Mouse (Mus musculus) embryonic facial prominence, embryonic 15.5 days (tissue): ENCODE measurements around the gene Plau. TPM values are rescaled to one million over a fixed set of nuclear protein-coding genes. Genes with fewer than 3 reads are reported as not detected.

Experiments used
- ATAC-seq: fragments of 200-750 bp; cut with Nextera tagmentation; 2 replicates; pipeline ENCODE4 v1.8.0; 2017; ENCODE audit warnings: low read depth, moderate TSS enrichment; ENCODE audit not compliant: insufficient number of reproducible peaks, low FRiP score, low TSS enrichment
- H3K27ac ChIP-seq: fragments of 300-500 bp; sonication (generic); replicated peaks from 2 replicates; pipeline ENCODE4 v1.5.1; 2015; ENCODE audit warnings: mild to moderate bottlenecking, inconsistent platforms
- H3K27me3 ChIP-seq: fragments of 300-500 bp; sonication (generic); 2 replicates; pipeline ENCODE4 v1.6.1; 2015; ENCODE audit warnings: inconsistent platforms
- H3K36me3 ChIP-seq: fragments of 300-500 bp; sonication (generic); 2 replicates; pipeline ENCODE4 v1.6.1; 2015; ENCODE audit warnings: mild to moderate bottlenecking, inconsistent platforms
- H3K4me1 ChIP-seq: fragments of 300-500 bp; sonication (generic); 2 replicates; pipeline ENCODE4 v1.6.1; 2015; ENCODE audit warnings: inconsistent platforms
- H3K4me2 ChIP-seq: fragments of 300-500 bp; sonication (generic); replicated peaks from 2 replicates; pipeline ENCODE4 v1.6.1; 2015; ENCODE audit warnings: mild to moderate bottlenecking, inconsistent platforms
- H3K4me3 ChIP-seq: fragments of 300-500 bp; sonication (generic); replicated peaks from 2 replicates; pipeline ENCODE4 v1.5.1; 2015; ENCODE audit warnings: mild to moderate bottlenecking, inconsistent platforms
- H3K9ac ChIP-seq: fragments of 300-500 bp; sonication (generic); 2 replicates; pipeline ENCODE4 v1.6.1; 2015; ENCODE audit warnings: inconsistent platforms
- H3K9me3 ChIP-seq: fragments of 300-500 bp; sonication (generic); replicated peaks from 2 replicates; pipeline ENCODE4 v1.6.1; 2016; ENCODE audit warnings: inconsistent platforms
- WGBS: fragments of 180-500 bp; shearing (Covaris S2); methylation state at CpG from one replicate; pipeline ENCODE4 v1.1.7; 2015; 5-methylcytosine and 5-hydroxymethylcytosine counted together
- polyA plus RNA-seq: library from polyadenylated mRNA; unstranded; fragments of >200 nt; fragmentation: Nextera tagmentation; extraction: Ambion mirVana; gene quantifications from 2 replicates; pipeline ENCODE4 v1.2.1, GENCODE M21; 2015

The Plau gene
- polyA plus RNA-seq, 1 experiment from 2014 or later = 4.5 TPM

DNA sequence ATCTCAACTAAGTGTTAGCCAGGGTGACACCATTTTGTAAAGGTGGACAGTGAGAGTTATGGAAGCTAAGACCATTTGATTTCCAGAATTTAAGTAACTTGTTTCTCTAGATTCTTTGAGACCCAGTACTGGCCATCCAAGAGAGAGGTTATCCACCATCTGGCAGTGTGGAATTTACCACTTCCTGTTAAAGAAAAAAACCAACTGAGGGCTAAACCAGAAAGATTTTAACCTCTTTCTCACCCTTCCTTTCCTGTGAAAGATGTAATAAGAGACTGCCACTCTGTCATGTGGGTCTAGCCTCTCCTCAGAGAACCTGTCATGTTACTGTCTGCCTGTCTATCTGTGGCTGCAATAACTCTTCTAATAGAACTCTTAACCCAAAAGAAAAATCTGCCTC is 26.6 kb upstream of the Plau start:
- H3K4me1 ChIP-seq = peaks cover 21% of the 10 kb centered on the region
- no peak overlapping the region for H3K4me3 ChIP-seq
- no peak for ATAC-seq
- H3K27ac ChIP-seq = no peak overlapping the region
- no peaks in the 10 kb centered on the region for H3K36me3 ChIP-seq
- no peak overlapping the region for H3K4me2 ChIP-seq
- H3K9me3 ChIP-seq = no peaks in the 10 kb centered on the region
- no peaks in the 10 kb centered on the region for H3K27me3 ChIP-seq
- no peak overlapping the region for H3K9ac ChIP-seq

- Histone ChIP-seq H3K4me2 (no peak overlapping the region), H3K27me3 (no peaks in the 10 kb centered on the region), H3K4me1 (peaks cover 7% of the 10 kb centered on the region), H3K9me3 (no peaks in the 10 kb centered on the region), H3K9ac (no peak overlapping the region), H3K27ac (no peak overlapping the region), H3K4me3 (no peak overlapping the region), H3K36me3 (no peaks in the 10 kb centered on the region)
- 89% methylated on average over 8 of the region's 8 CpGs for WGBS
- no peak for ATAC-seq
These were observed 25.2 kb upstream of the Plau start for GRCm38 (mm10) chr14:20811236-20811635.

GRCm38 (mm10) chr14:20811779-20812406 is 24.6 kb upstream of the Plau start:
- Histone ChIP-seq H3K4me3 (no peak overlapping the region), H3K9me3 (no peaks in the 10 kb centered on the region), H3K27me3 (no peaks in the 10 kb centered on the region), H3K9ac (no peak overlapping the region), H3K4me2 (no peak overlapping the region), H3K4me1 (peaks cover under 1% of the 10 kb centered on the region; the same call in 1 of the 2 replicates), H3K36me3 (no peaks in the 10 kb centered on the region), H3K27ac (no peak overlapping the region)
- WGBS = 58% methylated on average over 7 of the region's 7 CpGs
- ATAC-seq = no peak

GRCm38 (mm10) chr14:20815448-20815847 is 21.0 kb upstream of the Plau start:
- Histone ChIP-seq H3K4me3 (no peak overlapping the region), H3K36me3 (no peaks in the 10 kb centered on the region), H3K9ac (no peak overlapping the region), H3K27ac (no peak overlapping the region), H3K4me1 (no peaks in the 10 kb centered on the region), H3K4me2 (no peak overlapping the region), H3K27me3 (no peaks in the 10 kb centered on the region), H3K9me3 (no peaks in the 10 kb centered on the region)
- no peak for ATAC-seq
- 93% methylated on average over 3 of the region's 3 CpGs for WGBS

- no peak overlapping the region for H3K4me3 ChIP-seq
- no peak for ATAC-seq
- no peak overlapping the region for H3K4me2 ChIP-seq
- no peaks in the 10 kb centered on the region for H3K9me3 ChIP-seq
- no peaks in the 10 kb centered on the region for H3K4me1 ChIP-seq
- WGBS = 62% methylated on average over 1 of the region's 1 CpGs
- H3K27ac ChIP-seq = no peak overlapping the region
- H3K36me3 ChIP-seq = no peaks in the 10 kb centered on the region
- no peak overlapping the region for H3K9ac ChIP-seq
- no peaks in the 10 kb centered on the region for H3K27me3 ChIP-seq
These were observed 11.9 kb upstream of the Plau start for GRCm38 (mm10) chr14:20824517-20824916.

GRCm38 (mm10) chr14:20825516-20825915 is 10.9 kb upstream of the Plau start:
- 80% methylated on average over 2 of the region's 2 CpGs for WGBS
- H3K4me2 ChIP-seq = no peak overlapping the region
- ATAC-seq = no peak

GRCm38 (mm10) chr14:20827061-20827460 is 9.4 kb upstream of the Plau start:
- H3K36me3 ChIP-seq = no peaks in the 10 kb centered on the region
- H3K27ac ChIP-seq = no peak overlapping the region
- ATAC-seq = no peak
- 82% methylated on average over 8 of the region's 8 CpGs for WGBS
- H3K27me3 ChIP-seq = no peaks in the 10 kb centered on the region
- H3K4me2 ChIP-seq = no peak overlapping the region
- no peak overlapping the region for H3K9ac ChIP-seq
- H3K4me1 ChIP-seq = 0 out of 2 replicates have a peak, but pooled peaks cover 2% of the 10 kb centered on the region
- H3K4me3 ChIP-seq = no peak overlapping the region
- no peaks in the 10 kb centered on the region for H3K9me3 ChIP-seq

More at GRCm38 (mm10) chr14:20825516-20825915, 10.9 kb upstream of the Plau start:
- Histone ChIP-seq H3K27ac (no peak overlapping the region), H3K9ac (no peak overlapping the region), H3K27me3 (no peaks in the 10 kb centered on the region), H3K4me1 (no peaks in the 10 kb centered on the region), H3K36me3 (no peaks in the 10 kb centered on the region), H3K4me3 (no peak overlapping the region), H3K9me3 (no peaks in the 10 kb centered on the region)

GRCm38 (mm10) chr14:20827491-20827890 is 9.0 kb upstream of the Plau start:
- 0 out of 2 replicates have a peak, but pooled peaks cover 2% of the 10 kb centered on the region for H3K4me1 ChIP-seq
- 78% methylated on average over 5 of the region's 5 CpGs for WGBS
- no peak overlapping the region for H3K27ac ChIP-seq
- no peak for ATAC-seq
- no peak overlapping the region for H3K4me2 ChIP-seq
- H3K27me3 ChIP-seq = no peaks in the 10 kb centered on the region
- H3K4me3 ChIP-seq = no peak overlapping the region
- no peaks in the 10 kb centered on the region for H3K36me3 ChIP-seq
- H3K9ac ChIP-seq = no peak overlapping the region
- H3K9me3 ChIP-seq = no peaks in the 10 kb centered on the region

DNA sequence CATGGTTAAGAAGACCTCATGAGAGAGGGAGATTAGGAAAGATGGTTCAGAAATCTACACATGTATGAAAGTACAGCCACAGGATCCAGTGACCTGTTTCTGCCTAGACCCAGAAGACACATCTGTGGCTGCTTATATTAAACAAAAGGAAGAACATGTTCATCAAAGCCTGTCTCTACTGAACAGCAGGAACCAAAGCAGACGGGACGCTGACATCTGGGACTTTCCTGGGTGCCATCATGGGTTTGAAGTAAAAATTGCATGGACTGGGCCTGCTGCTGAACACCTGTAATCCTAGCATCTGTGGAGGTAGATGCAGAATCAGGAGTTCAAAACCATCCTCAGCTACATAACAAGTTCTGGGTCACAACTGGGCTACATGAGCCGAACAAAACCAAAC is 7.9 kb upstream of the Plau start:
- no peak for ATAC-seq
- 70% methylated on average over 3 of the region's 3 CpGs for WGBS
- H3K27me3 ChIP-seq = no peaks in the 10 kb centered on the region
- no peaks in the 10 kb centered on the region for H3K9me3 ChIP-seq
- no peaks in the 10 kb centered on the region for H3K36me3 ChIP-seq
- H3K4me1 ChIP-seq = 0 out of 2 replicates have a peak, but pooled peaks cover 2% of the 10 kb centered on the region
- H3K27ac ChIP-seq = no peak overlapping the region
- no peak overlapping the region for H3K4me3 ChIP-seq
- no peak overlapping the region for H3K9ac ChIP-seq
- H3K4me2 ChIP-seq = no peak overlapping the region

DNA sequence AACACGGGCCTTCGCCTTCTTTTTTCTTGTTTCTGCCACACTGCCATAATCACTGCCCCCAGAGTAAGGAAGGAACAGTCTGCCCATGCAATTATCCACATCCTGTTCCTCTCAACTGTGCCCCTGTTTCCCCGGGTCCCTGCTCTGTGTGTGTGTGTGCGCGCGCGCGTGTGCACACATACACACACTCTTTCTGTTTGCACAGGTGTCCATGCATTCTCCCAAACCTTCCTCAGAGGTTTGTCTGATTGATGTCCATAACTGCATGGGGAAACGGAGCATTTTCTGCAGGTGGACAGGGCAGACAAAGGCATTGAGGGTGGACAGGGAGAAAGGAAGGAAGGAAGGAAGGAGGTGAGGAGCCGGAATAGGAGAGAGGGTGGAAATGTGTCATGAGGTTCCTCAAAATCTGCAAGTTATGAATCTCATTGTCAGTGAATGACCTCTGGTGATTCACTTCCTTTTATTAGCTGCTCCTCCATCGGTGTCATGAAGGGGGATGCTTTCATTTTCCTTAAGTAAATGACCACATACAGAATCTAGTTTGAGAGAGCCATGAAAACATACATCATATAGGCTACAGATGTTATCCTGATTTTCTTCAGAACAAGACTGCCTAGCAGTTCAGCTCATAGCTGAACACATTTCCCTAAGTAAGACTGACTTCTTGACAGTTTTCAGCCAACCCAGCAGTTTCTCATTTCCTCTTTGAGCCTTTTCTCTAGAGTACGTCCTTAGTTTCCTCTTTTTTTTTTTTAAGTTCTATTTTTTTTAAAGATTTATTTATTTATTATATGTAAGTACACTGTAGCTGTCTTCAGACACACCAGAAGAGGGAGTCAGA is 6.7 kb upstream of the Plau start:
- H3K27me3 ChIP-seq = no peaks in the 10 kb centered on the region
- H3K27ac ChIP-seq = no peak overlapping the region; the same call in 1 of the 2 replicates
- WGBS = 71% methylated on average over 12 of the region's 12 CpGs
- H3K36me3 ChIP-seq = no peaks in the 10 kb centered on the region
- H3K9ac ChIP-seq = no peak overlapping the region
- ATAC-seq = no peak
- no peak overlapping the region for H3K4me2 ChIP-seq
- 0 out of 2 replicates have a peak, but pooled peaks cover 2% of the 10 kb centered on the region for H3K4me1 ChIP-seq
- H3K4me3 ChIP-seq = no peak overlapping the region
- no peaks in the 10 kb centered on the region for H3K9me3 ChIP-seq

DNA sequence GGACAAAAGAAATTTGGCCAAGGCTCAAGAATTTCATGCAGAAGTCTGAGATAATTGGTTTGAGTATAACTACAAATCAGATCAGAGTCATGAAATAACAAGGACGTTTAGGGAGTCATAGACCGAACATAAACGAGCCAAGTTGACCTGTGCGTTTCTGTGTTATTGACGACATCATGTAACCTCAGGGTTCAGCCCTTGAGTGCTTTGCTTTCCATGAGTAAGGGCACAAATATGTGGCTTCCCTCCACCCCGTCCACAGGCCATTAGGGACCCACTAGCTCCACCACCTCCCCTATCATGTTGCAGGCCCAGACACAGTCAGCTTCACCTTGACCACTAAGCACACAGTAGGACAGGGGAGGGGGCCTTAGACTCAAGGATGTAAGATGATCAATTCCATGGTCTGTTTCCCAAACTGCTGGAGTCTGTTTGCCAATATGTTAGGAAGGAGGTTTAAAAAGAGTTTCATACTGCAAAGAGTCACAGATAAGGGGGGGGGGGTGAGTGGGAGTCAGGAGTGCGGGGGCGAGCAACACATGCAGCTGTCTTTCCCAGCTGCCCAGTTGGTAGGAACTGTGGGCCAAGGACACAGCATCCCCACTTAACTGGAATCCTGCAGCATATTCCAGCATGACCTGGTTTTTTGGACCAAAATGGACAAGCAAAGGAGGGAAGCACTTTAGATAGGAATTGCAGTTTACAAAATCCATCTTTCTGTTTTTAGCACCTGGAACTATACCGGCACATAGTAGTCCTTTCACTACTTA is 5.1 kb upstream of the Plau start:
- Histone ChIP-seq H3K4me3 (no peak overlapping the region), H3K27ac (no peak overlapping the region), H3K4me2 (no peak overlapping the region), H3K4me1 (peaks cover 7% of the 10 kb centered on the region; the same call in 1 of the 2 replicates), H3K36me3 (no peaks in the 10 kb centered on the region), H3K9me3 (no peaks in the 10 kb centered on the region), H3K9ac (no peak overlapping the region), H3K27me3 (no peaks in the 10 kb centered on the region)
- 59% methylated on average over 9 of the region's 9 CpGs for WGBS
- ATAC-seq = no peak
